Mouse (Mus musculus) erythroblast, embryonic 14.5 days (primary cell): ENCODE results near the gene Glipr2.

ENCODE experiments used
- GATA1 ChIP-seq: IDR thresholded peaks from 2 replicates; pipeline ENCODE4 v1.6.1; 2012; ENCODE audit warnings: low read length, inconsistent platforms, mixed read lengths
- TAL1 ChIP-seq: IDR thresholded peaks from 3 replicates; pipeline ENCODE4 v1.6.1; 2012; ENCODE audit warnings: low read length, inconsistent platforms, mixed read lengths

DNA sequence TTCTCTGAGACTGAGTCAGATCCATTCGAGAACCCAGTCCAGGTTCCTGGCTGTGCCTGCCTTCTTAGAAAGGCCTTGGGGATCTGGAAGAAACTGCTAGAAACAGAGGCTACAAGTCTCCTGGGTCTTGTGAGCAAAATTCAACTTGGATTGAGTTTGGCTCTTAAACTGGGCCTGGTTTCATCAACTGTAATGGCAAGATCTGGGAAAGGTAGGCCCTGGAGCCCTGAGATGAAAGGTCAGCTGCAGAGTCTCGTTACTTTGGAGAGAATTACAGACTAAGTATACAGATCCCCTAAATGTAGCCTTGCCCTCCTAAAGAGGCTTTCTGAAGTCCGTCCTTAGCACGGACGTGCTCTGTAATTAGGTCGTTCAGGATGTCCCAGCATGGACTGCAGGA, 68.4 kb downstream of the Glipr2 start:
- no peak for TF ChIP-seq TAL1
- TF ChIP-seq GATA1 = no peak
